Mouse (Mus musculus): ENCODE measurements around the gene Urm1.

Gene Urm1

DNA sequence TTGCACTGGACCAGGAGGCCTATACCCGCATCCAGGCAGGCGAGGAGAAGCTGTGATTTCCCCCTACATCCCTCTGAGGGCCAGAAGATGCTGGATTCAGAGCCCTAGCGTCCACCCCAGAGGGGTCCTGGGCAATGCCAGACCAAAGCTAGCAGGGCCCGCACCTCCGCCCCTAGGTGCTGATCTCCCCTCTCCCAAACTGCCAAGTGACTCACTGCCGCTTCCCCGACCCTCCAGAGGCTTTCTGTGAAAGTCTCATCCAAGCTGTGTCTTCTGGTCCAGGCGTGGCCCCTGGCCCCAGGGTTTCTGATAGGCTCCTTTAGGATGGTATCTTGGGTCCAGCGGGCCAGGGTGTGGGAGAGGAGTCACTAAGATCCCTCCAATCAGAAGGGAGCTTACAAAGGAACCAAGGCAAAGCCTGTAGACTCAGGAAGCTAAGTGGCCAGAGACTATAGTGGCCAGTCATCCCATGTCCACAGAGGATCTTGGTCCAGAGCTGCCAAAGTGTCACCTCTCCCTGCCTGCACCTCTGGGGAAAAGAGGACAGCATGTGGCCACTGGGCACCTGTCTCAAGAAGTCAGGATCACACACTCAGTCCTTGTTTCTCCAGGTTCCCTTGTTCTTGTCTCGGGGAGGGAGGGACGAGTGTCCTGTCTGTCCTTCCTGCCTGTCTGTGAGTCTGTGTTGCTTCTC is 4.0 kb upstream of the Urm1 start:
- Histone ChIP-seq H3K36me3 (ENCODE audit: control insufficient read depth, insufficient read depth, low read length, poor library complexity, severe bottlenecking) (no peaks in the 10 kb centered on the region; the same call in none of the 2 replicates), H3K27me3 (ENCODE audit: control insufficient read depth, insufficient read depth, low read length, poor library complexity, severe bottlenecking) (no peaks in the 10 kb centered on the region)
- no peak for DNase-seq (ENCODE audit: low read depth, low spot score)

DNA sequence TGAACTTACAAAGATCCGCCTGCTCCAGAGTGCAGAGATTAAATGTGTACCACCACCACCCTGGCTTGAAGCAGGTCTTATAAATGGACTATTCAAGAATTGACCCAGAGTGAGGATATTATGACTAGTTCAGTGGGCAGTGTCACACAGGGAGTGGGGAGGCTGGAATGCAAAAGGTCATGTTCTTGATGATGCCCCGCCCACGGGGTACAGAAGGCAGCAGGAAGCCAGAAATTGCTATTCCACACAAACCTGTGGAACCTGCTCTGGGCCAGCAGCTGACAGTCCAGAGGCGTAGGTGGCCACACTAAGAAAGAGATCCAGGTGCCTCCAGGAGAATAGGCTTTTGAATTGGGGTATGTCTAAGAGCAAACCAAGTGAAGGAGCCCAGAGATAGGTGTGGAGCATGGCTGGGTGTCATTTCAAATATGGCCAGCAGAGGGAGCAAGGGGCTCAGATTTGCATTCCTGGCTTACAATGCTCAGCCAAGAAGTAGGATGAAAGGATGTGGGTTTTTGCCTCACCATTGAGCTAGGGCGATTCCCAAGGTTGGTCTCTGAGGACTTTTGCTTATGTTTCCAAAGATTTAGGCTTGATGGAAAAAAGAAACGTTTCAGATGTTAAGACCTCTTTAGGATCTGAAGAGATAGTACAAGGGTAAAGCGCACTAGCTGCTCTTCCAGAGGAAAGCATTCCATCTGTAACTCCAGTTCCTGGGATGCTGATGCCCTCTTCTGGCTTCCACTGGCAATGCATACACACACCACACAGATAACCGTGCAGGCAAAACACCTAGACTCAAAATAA is 2.2 kb upstream of the Urm1 start:
- DNase-seq (ENCODE audit: low read depth, low spot score): peak; percentile 86
- Histone ChIP-seq H3K27me3 (ENCODE audit: control insufficient read depth, insufficient read depth, low read length, poor library complexity, severe bottlenecking) (no peaks in the 10 kb centered on the region), H3K36me3 (ENCODE audit: control insufficient read depth, insufficient read depth, low read length, poor library complexity, severe bottlenecking) (no peaks in the 10 kb centered on the region; the same call in 1 of the 2 replicates)

DNA sequence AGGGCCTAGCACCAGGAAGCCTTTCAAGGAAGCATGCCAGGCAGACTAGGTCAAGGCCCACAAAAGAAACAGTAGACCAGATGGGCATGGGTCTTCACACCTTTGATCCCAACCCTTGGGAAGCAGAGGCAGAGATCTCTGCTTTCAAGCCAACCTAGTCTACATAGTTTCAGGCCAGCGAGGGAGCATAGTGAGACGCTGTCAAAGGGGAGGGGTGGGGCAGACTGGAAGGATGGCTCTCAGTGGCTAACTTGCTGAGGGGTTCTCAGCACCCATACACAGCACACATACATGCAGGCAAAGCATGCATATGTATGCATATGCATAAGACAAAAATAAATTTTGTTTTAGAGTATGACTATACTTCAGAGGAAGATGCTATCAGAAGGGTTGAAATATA is 512 bp upstream of the Urm1 start:
- DNase-seq (ENCODE audit: low read depth, low spot score): no peak
- no peaks in the 10 kb centered on the region for H3K36me3 ChIP-seq (ENCODE audit: control insufficient read depth, insufficient read depth, low read length, poor library complexity, severe bottlenecking)
- H3K27me3 ChIP-seq (ENCODE audit: control insufficient read depth, insufficient read depth, low read length, poor library complexity, severe bottlenecking): no peaks in the 10 kb centered on the region

DNA sequence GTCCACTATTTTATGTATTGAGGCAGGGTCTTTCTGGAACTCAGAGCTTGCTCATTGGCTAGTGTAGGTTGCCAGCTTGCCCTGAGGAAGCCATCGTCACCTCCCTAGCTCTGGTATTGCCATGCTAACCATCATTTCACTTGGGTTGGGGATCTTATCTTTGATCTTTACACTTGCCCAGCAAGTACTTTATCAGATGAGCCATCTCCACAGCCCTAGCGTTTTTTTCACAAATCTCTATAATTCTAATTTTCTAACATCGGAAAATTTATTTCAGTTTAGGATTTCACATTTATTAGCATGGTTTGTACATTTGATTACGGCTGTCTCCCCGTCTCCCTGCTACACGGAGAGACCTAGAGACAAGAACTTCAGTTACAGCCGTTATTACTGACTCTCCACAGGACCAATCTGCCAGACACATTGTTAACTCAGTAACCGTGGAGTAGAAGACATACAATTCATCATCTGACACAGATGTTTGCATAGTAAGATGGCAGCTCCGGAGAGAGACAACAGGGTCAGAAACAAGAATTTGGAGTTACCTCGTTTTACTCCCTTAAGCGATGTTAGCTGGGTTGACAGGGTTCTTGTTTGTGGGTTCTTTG is 6.5 kb downstream of the Urm1 start:
- H3K27me3 ChIP-seq (ENCODE audit: control insufficient read depth, insufficient read depth, low read length, poor library complexity, severe bottlenecking): no peaks in the 10 kb centered on the region
- DNase-seq (ENCODE audit: low read depth, low spot score): no peak
- no peaks in the 10 kb centered on the region for H3K36me3 ChIP-seq (ENCODE audit: control insufficient read depth, insufficient read depth, low read length, poor library complexity, severe bottlenecking)

DNA sequence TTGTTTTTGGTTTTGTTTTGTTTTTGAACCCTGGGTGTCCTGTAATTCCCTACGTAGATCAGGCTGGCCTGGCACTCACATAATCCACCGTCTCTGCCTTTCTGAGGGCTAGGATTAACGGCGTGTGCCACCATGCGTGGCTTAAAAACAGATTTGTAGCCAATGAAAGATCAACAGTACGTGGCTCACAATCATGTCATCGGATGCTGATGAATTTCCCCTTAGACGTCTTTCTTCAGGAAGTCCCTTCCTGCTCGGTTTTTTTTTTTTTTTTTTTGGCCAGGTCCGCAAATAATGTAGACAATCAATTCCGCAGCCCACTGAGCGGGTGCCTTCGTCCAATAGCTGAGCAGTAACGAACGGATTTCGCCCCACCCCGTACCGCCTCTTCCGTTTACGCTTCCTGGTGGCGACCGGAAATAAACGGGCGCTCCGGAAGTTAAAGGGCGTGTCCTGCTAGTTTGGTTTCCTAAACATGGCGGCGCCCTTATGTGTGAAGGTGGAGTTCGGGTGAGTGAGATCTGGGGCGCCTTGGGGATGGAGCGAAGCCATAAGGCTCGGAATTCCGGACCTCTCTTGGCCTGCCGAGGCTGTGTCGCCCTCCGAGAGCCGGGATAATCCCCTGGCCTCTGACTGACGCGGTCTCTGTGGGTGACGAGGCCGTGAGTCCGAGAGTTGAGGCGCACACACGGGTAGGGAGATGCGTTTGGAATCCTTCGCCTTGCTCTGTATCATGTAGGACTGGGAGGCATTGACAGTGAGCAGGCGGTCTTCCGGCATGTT is 7.2 kb downstream of the Urm1 start:
- peak; percentile 98 for DNase-seq (ENCODE audit: low read depth, low spot score)

DNA sequence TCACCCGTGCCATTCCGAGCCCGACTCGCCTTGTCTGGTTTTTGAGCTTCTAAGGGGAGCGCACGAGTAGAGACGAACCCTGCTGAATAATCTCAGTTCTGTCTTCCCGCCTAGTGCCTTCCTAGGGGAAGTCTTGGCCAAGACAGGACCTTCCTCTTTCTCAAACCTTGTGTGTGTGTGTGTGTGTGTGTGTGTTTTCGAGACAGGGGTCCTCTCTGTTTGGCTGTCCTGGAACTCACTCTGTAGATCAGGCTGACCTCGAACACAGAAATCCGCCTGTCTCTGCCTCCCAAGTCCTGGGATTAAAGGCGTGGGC is 7.8 kb downstream of the Urm1 start:
- Histone ChIP-seq H3K27me3 (ENCODE audit: control insufficient read depth, insufficient read depth, low read length, poor library complexity, severe bottlenecking) (no peaks in the 10 kb centered on the region), H3K36me3 (ENCODE audit: control insufficient read depth, insufficient read depth, low read length, poor library complexity, severe bottlenecking) (no peaks in the 10 kb centered on the region)
- DNase-seq (ENCODE audit: low read depth, low spot score): no peak

More for the DNA sequence above, 7.2 kb downstream of the Urm1 start:
- Histone ChIP-seq H3K27me3 (ENCODE audit: control insufficient read depth, insufficient read depth, low read length, poor library complexity, severe bottlenecking) (no peaks in the 10 kb centered on the region), H3K36me3 (ENCODE audit: control insufficient read depth, insufficient read depth, low read length, poor library complexity, severe bottlenecking) (no peaks in the 10 kb centered on the region)

DNA sequence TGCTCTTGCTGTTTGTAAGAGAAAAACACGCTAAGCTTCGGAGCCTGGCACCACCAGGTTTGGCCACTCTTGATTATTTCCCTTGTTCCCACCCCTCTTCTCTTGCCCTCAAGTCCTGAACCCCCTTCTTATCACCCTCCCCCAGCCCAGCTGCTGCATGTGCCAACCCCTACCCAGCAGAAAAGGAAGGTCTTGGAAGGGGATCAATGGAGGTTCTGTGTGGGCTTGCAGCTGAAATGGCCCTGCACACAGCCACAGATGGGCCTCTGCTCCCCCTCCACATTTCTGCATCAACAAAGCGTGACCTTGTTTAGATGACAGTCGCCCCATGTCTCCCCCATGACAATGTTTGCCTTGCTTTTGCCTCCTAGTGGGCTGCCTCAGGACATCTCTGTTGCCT is 11.2 kb downstream of the Urm1 start:
- no peaks in the 10 kb centered on the region for H3K36me3 ChIP-seq (ENCODE audit: control insufficient read depth, insufficient read depth, low read length, poor library complexity, severe bottlenecking)
- no peak for DNase-seq (ENCODE audit: low read depth, low spot score)
- no peaks in the 10 kb centered on the region for H3K27me3 ChIP-seq (ENCODE audit: control insufficient read depth, insufficient read depth, low read length, poor library complexity, severe bottlenecking)

DNA sequence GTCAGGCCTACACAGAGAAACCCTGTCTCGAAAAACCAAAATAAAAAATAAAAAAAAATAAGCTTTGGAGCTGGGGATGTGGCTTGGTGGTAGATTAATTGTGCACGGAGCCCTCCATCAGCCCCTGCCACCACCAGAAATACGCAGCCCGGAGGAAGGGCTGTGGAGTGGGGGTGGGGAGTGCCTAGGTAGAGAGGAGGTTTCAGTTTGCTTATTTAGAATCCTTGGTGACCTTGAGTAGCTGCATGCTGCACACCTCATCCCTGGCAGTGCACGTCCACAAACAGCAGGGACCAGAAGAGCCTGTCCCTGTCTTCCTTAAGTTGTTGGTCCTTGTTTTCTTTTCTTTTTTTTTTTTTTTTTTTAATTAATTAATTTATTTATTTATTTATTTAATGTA is 13.9 kb downstream of the Urm1 start:
- no peaks in the 10 kb centered on the region for H3K36me3 ChIP-seq (ENCODE audit: control insufficient read depth, insufficient read depth, low read length, poor library complexity, severe bottlenecking)
- H3K27me3 ChIP-seq (ENCODE audit: control insufficient read depth, insufficient read depth, low read length, poor library complexity, severe bottlenecking): no peaks in the 10 kb centered on the region
- DNase-seq (ENCODE audit: low read depth, low spot score): no peak

DNA sequence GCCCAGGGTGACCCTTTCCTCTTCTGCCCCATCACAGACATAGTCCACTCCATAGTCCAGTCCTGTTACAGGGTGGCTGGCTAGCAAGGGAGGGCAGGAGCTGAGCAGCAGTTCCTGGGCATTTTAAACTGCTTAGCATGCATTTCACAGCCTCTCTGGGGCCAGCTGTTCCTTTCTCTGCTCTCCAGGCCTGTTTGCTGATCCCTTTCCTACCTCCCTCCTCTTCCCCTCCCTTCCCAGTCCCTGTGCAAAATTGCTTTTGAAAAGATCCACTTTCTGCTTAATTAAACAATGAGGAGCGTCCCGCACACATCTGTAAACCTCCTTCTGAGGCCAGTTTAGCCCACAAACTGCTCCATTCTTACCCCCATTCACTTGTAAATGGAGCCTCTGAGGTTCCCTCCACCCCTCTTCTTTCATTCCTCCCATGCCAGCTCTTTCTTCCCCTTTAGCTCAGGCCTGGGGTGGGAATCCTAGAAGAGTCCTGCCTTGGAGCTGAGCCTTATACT is 15.6 kb downstream of the Urm1 start:
- DNase-seq (ENCODE audit: low read depth, low spot score): no peak
- 0 out of 2 replicates have a peak, but pooled peaks cover 3% of the 10 kb centered on the region for H3K36me3 ChIP-seq (ENCODE audit: control insufficient read depth, insufficient read depth, low read length, poor library complexity, severe bottlenecking)
- H3K27me3 ChIP-seq (ENCODE audit: control insufficient read depth, insufficient read depth, low read length, poor library complexity, severe bottlenecking): no peaks in the 10 kb centered on the region

DNA sequence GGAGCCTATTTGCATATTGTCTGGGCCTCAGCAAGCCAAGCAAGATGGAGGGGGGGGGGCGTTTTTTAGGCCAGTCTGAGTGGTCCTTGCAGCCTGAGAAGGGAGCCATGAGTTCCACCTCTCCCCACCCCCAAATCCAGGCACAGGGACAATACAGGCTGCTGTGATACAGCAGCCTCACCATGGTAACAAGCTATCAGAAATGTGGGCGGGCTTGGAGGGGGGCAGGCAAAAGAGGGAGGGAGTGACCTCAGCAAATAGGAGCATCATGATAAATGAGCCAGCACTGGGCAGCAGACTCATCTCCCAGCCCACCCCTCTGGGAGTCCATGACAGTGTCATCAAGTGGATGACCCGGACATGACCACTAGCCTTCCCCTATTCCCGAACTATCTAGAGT is 19.6 kb downstream of the Urm1 start:
- peaks cover 8% of the 10 kb centered on the region; the same call in 1 of the 2 replicates for H3K36me3 ChIP-seq (ENCODE audit: control insufficient read depth, insufficient read depth, low read length, poor library complexity, severe bottlenecking)
- no peak for DNase-seq (ENCODE audit: low read depth, low spot score)
- H3K27me3 ChIP-seq (ENCODE audit: control insufficient read depth, insufficient read depth, low read length, poor library complexity, severe bottlenecking): no peaks in the 10 kb centered on the region

DNA sequence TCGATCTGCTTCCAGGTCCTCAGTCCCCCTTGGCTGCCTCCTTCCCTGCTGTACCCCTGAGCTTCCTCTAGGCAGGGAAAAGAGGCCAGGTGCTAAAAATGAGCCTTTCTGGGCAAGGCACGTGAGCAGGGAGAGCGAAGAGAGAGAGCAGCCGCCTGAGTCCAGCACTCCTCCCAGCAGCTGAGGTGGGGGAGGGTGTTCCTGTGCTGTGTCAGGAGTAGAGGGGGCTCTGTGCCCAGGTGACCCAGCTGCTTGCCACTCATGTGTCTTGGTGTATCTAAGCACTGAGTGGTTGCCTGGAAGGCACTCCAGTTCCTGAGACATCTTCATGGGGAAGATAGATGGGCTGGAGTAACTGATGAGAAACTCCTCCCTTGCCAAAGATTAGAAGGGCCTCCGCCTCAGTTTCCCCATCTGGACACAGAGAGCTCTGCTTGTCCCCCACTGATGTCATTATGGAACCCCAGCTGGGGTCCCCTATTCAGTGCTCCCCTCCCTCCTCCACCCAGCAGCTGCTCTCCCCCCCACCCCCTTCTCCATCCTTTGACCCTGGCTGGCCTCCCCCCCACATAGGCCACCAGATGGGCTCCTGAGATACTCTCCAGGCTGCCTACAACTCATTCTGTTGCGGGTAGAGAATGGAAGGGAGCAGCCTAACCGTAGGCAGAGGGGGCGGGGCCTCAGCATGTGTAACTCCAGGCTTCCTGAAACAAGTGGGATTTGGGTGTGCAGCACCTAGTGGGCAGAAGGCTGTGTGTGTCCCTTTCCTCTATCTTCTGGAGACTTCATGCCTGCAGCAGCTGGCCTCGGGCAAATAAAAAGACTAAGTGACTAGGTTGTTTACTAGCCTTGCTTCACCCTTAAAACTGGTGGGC is 23.6 kb downstream of the Urm1 start:
- Histone ChIP-seq H3K27me3 (ENCODE audit: control insufficient read depth, insufficient read depth, low read length, poor library complexity, severe bottlenecking) (no peaks in the 10 kb centered on the region), H3K36me3 (ENCODE audit: control insufficient read depth, insufficient read depth, low read length, poor library complexity, severe bottlenecking) (peaks cover 8% of the 10 kb centered on the region)
- DNase-seq (ENCODE audit: low read depth, low spot score): no peak

DNA sequence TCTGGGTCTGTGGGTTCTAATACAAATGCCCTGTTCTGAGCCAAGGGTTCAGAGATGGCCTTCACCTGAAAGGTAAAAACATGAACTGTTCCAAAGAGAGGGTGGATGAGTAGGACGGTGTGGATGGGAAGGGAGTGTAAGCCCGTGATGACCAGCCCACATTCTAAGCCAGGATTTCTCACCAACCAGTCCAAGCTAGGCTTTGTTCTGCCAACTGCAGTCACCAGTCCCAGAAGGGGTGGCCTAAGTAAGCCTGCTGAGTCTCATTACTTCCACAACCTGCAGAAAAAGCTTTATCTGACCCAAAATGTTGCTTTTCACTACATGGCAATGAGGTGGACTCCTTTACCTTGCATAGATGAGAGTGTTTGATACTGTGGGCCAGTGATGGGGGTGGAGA is 24.2 kb downstream of the Urm1 start:
- Histone ChIP-seq H3K36me3 (ENCODE audit: control insufficient read depth, insufficient read depth, low read length, poor library complexity, severe bottlenecking) (peaks cover 7% of the 10 kb centered on the region), H3K27me3 (ENCODE audit: control insufficient read depth, insufficient read depth, low read length, poor library complexity, severe bottlenecking) (no peaks in the 10 kb centered on the region)
- no peak for DNase-seq (ENCODE audit: low read depth, low spot score)

DNA sequence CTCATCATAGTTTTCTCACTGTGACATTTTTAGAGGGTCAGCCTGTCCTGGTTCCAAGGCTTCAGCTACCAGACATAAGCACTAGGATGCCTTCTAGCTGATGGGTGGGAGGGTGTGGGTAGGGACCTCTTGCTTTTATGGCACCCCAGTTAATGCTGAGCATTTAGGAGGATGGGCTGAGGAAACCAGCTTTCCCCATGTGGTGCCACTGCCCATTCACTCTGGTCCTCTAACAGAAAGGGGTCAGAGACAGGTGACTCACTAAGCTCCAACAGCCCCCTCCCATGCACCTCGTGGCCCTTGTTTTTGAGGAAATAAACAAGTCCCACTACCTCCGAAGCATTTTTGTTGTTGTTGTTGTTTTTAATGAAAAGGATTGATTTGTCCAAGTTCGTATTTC is 24.8 kb downstream of the Urm1 start:
- Histone ChIP-seq H3K27me3 (ENCODE audit: control insufficient read depth, insufficient read depth, low read length, poor library complexity, severe bottlenecking) (no peaks in the 10 kb centered on the region), H3K36me3 (ENCODE audit: control insufficient read depth, insufficient read depth, low read length, poor library complexity, severe bottlenecking) (peaks cover 5% of the 10 kb centered on the region)
- no peak for DNase-seq (ENCODE audit: low read depth, low spot score)

DNA sequence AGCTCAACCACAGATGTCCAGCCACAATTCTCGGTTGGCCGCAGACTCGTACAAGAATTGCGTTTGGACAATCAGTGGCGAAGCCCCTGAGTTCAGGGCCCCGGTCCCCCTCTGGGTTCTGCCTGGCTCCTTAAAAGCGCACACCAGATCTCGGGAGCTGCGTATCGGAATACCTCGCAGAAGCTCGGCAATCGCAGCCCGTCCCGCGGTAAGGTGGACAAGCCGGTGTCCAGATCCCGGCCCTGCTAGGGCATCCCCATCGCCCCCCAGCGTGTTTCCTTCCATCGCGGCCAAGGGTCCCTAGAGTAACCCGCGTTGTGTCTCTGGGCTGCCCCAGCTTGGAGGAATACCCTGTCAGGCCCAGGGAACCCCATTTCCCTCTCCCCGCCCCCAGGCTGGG is 25.8 kb downstream of the Urm1 start:
- peaks cover 5% of the 10 kb centered on the region for H3K36me3 ChIP-seq (ENCODE audit: control insufficient read depth, insufficient read depth, low read length, poor library complexity, severe bottlenecking)
- H3K27me3 ChIP-seq (ENCODE audit: control insufficient read depth, insufficient read depth, low read length, poor library complexity, severe bottlenecking): no peaks in the 10 kb centered on the region
- no peak for DNase-seq (ENCODE audit: low read depth, low spot score)

All from splenic B cell, adult 2 months (primary cell).